Comparison of ENCODE assay signal across 11 mouse cellular contexts in the genomic region with DNA sequence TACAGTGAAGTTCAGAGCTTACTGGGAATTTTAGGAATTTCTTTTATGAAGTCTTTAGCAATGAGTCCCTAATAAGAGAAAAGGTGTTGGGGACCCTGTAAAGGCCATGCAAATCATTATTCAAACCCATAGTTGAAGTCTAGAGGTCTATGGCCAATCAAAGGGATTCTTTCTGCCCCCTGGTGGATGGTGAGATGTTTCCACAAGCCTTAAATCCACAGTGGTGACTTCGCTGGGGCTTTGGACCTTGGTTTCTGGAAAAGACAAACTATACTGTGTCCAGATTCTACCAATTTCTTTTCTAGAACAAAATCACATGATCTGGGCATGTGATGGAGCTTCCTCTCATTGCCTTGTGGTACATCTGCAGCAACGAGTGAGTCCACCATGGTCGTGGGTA.
DNase-seq lines count a peak whose midpoint lies in the region; ATAC-seq lines count a peak whose summit lies in the region.
"Had no signal": no experiment of that assay in that cellular context is flagged by ENCODE, and none has a peak within 500 bp of the region (broad histone marks: within the 10 kb centered on the region; RNA-seq: fewer than 3 reads in every experiment).

No protein-coding gene starts in this region.

- H3K27me3 ChIP-seq in hindbrain, embryonic 10.5 days (ENCODE audit: insufficient read depth, poor library complexity, severe bottlenecking): no peaks in the 10 kb centered on the region
- H3K27me3 ChIP-seq in hindbrain, embryonic 12.5 days: no peaks in the 10 kb centered on the region
- H3K27me3 ChIP-seq in midbrain, embryonic 14.5 days (ENCODE audit: control insufficient read depth, insufficient read depth, low read length): no peaks in the 10 kb centered on the region
- H3K27me3 ChIP-seq in midbrain, embryonic 11.5 days (ENCODE audit: control insufficient read depth, insufficient read depth, low read length): no peaks in the 10 kb centered on the region
- H3K27me3 ChIP-seq: midbrain, embryonic 13.5 days had no signal

- ATAC-seq in hindbrain, embryonic 12.5 days (ENCODE audit: low FRiP score): no peak
- no peak for ATAC-seq in midbrain, embryonic 14.5 days (ENCODE audit: low FRiP score, low TSS enrichment)
- no peak for ATAC-seq in midbrain, embryonic 11.5 days (ENCODE audit: low FRiP score)
- ATAC-seq: midbrain, embryonic 13.5 days had no signal

- peak; percentile 25 to 56 for DNase-seq in adrenal gland, postnatal 36 days
- no peak for DNase-seq in adrenal gland, postnatal 25 days
- DNase-seq in hindbrain, embryonic 10.5 days (ENCODE audit: low spot score): no peak
- DNase-seq in midbrain, embryonic 14.5 days: peak; percentile 46
- DNase-seq in midbrain, embryonic 11.5 days (ENCODE audit: low spot score, missing footprints): no peak
- DNase-seq in right cerebral cortex, postnatal 25 days: no peak
- DNase-seq in ovary, postnatal 36 days (ENCODE audit: low spot score): no peak
- DNase-seq: heart, adult 11 months had no signal

- no peaks in the 10 kb centered on the region for H3K9me3 ChIP-seq in hindbrain, embryonic 10.5 days
- no peaks in the 10 kb centered on the region for H3K9me3 ChIP-seq in hindbrain, embryonic 12.5 days (replicated peaks)
- H3K9me3 ChIP-seq in midbrain, embryonic 14.5 days (ENCODE audit: control insufficient read depth, low read length): no peaks in the 10 kb centered on the region
- H3K9me3 ChIP-seq in midbrain, embryonic 11.5 days (ENCODE audit: control insufficient read depth, low read length): no peaks in the 10 kb centered on the region
- H3K9me3 ChIP-seq: limb, embryonic 10.5 days; midbrain, embryonic 13.5 days had no signal

- H3K4me3 ChIP-seq in hindbrain, embryonic 10.5 days: no peak overlapping the region
- H3K4me3 ChIP-seq in hindbrain, embryonic 12.5 days: no peak overlapping the region
- no peak overlapping the region for H3K4me3 ChIP-seq in midbrain, embryonic 14.5 days (replicated peaks; ENCODE audit: low read depth, low read length)
- H3K4me3 ChIP-seq in midbrain, embryonic 11.5 days (ENCODE audit: low read depth, low read length): no peak overlapping the region
- H3K4me3 ChIP-seq: limb, embryonic 10.5 days; midbrain, embryonic 13.5 days had no signal

- H3K9ac ChIP-seq in hindbrain, embryonic 12.5 days: no peak overlapping the region
- H3K9ac ChIP-seq in midbrain, embryonic 14.5 days (replicated peaks; ENCODE audit: low read length): no peak overlapping the region
- H3K9ac ChIP-seq in midbrain, embryonic 11.5 days (ENCODE audit: low read length): no peak overlapping the region
- H3K9ac ChIP-seq: midbrain, embryonic 13.5 days had no signal

- peaks cover 29% of the 10 kb centered on the region for H3K4me1 ChIP-seq in hindbrain, embryonic 10.5 days (replicated peaks)
- H3K4me1 ChIP-seq in hindbrain, embryonic 12.5 days: peaks cover 18% of the 10 kb centered on the region
- H3K4me1 ChIP-seq in midbrain, embryonic 14.5 days (ENCODE audit: control insufficient read depth, insufficient read depth, low read length): peaks cover 16% of the 10 kb centered on the region
- H3K4me1 ChIP-seq in midbrain, embryonic 11.5 days (ENCODE audit: control insufficient read depth, insufficient read depth, low read length): peaks cover 17% of the 10 kb centered on the region

- no peak overlapping the region for H3K4me2 ChIP-seq in hindbrain, embryonic 12.5 days (replicated peaks)
- no peak overlapping the region for H3K4me2 ChIP-seq in midbrain, embryonic 14.5 days (ENCODE audit: low read length)
- no peak overlapping the region for H3K4me2 ChIP-seq in midbrain, embryonic 11.5 days
- H3K4me2 ChIP-seq: midbrain, embryonic 13.5 days had no signal

- WGBS in hindbrain, embryonic 10.5 days: 86% methylated on average over 3 of the region's 3 CpGs
- 88% methylated on average over 3 of the region's 3 CpGs for WGBS in hindbrain, embryonic 12.5 days
- 90% methylated on average over 3 of the region's 3 CpGs for WGBS in midbrain, embryonic 14.5 days
- WGBS in midbrain, embryonic 11.5 days: 86% methylated on average over 3 of the region's 3 CpGs

- no peaks in the 10 kb centered on the region for H3K36me3 ChIP-seq in hindbrain, embryonic 10.5 days
- H3K36me3 ChIP-seq in hindbrain, embryonic 12.5 days: no peaks in the 10 kb centered on the region
- H3K36me3 ChIP-seq in midbrain, embryonic 14.5 days (ENCODE audit: control insufficient read depth, insufficient read depth, low read length): no peaks in the 10 kb centered on the region
- no peaks in the 10 kb centered on the region for H3K36me3 ChIP-seq in midbrain, embryonic 11.5 days (ENCODE audit: control insufficient read depth, insufficient read depth, low read length)
- H3K36me3 ChIP-seq: limb, embryonic 10.5 days; midbrain, embryonic 13.5 days had no signal

- 0 out of 2 replicates have a peak overlapping the region, but pooled peaks have one; percentile 12 for H3K27ac ChIP-seq in hindbrain, embryonic 10.5 days
- H3K27ac ChIP-seq in hindbrain, embryonic 12.5 days: no peak overlapping the region
- H3K27ac ChIP-seq in midbrain, embryonic 14.5 days (replicated peaks; ENCODE audit: low read depth, low read length): no peak overlapping the region
- no peak overlapping the region for H3K27ac ChIP-seq in midbrain, embryonic 11.5 days (ENCODE audit: low read depth, low read length)
- H3K27ac ChIP-seq: limb, embryonic 10.5 days; midbrain, embryonic 13.5 days had no signal

Comparison
In these comparisons a context has a peak if more than half of its experiments do, and no peak if none do; other contexts are left out.
1. DNase-seq: peak in adrenal gland, postnatal 36 days (2 of 2) and midbrain, embryonic 14.5 days (single experiment); none in adrenal gland, postnatal 25 days (single experiment), hindbrain, embryonic 10.5 days (single experiment), midbrain, embryonic 11.5 days (single experiment), right cerebral cortex, postnatal 25 days (single experiment) and ovary, postnatal 36 days (single experiment).